Mouse (Mus musculus): ENCODE measurements around the gene Itpkb.

- TF ChIP-seq TAL1 (conservative IDR thresholded peaks at IDR 0.05; ENCODE audit: low read depth, low read length), result no peak
- TF ChIP-seq CTCF (IDR thresholded peaks at IDR 0.05; ENCODE audit: low read depth, low read length), result no peak
- no peak for TF ChIP-seq POLR2AphosphoS5 (IDR thresholded peaks at IDR 0.05; ENCODE audit: insufficient replicate concordance, low read depth, low read length)
- no peak for TF ChIP-seq GATA1 (IDR thresholded peaks at IDR 0.05; ENCODE audit: borderline replicate concordance, low read length)
Measured at GRCm38 (mm10) chr1:180354976-180355730, 24.9 kb downstream of the Itpkb start.

Measured in G1E (cell line).